Mouse (Mus musculus) limb, embryonic 15.5 days (tissue): Measurements from ENCODE around the gene Ech1. TPM values are rescaled to one million over a fixed set of nuclear protein-coding genes. Genes with fewer than 3 reads are reported as not detected.
"Not testable (repeated sequence)": the region's sequence is repeated elsewhere in the genome, so short reads cannot be mapped to it uniquely, and the experiment has no call there.

Experiments used
- ATAC-seq: fragments of 200-750 bp; cut with Nextera tagmentation; 2 replicates; pipeline ENCODE4 v1.8.0; 2017; ENCODE audit warnings: low read depth, moderate TSS enrichment; ENCODE audit not compliant: insufficient number of reproducible peaks, low FRiP score, low TSS enrichment
- H3K27ac ChIP-seq: fragments of 300-500 bp; sonication (generic); 2 replicates; pipeline ENCODE4 v1.5.1; 2015; ENCODE audit warnings: moderate library complexity, mild to moderate bottlenecking, inconsistent platforms
- H3K27me3 ChIP-seq: fragments of 300-500 bp; sonication (generic); 2 replicates; pipeline ENCODE4 v1.6.1; 2015; ENCODE audit warnings: inconsistent platforms
- H3K36me3 ChIP-seq: fragments of 300-500 bp; sonication (generic); 2 replicates; pipeline ENCODE4 v1.6.1; 2015; ENCODE audit warnings: inconsistent platforms
- H3K4me1 ChIP-seq: fragments of 300-500 bp; sonication (generic); 2 replicates; pipeline ENCODE4 v1.6.1; 2015; ENCODE audit warnings: inconsistent platforms
- H3K4me2 ChIP-seq: fragments of 300-500 bp; sonication (generic); 2 replicates; pipeline ENCODE4 v1.6.1; 2015; ENCODE audit warnings: mild to moderate bottlenecking, inconsistent platforms
- H3K4me3 ChIP-seq: fragments of 300-500 bp; sonication (generic); 2 replicates; pipeline ENCODE4 v1.5.1; 2015; ENCODE audit warnings: mild to moderate bottlenecking, inconsistent platforms
- H3K9ac ChIP-seq: fragments of 300-500 bp; sonication (generic); 2 replicates; pipeline ENCODE4 v1.6.1; 2015; ENCODE audit warnings: inconsistent platforms
- H3K9me3 ChIP-seq: fragments of 300-500 bp; sonication (generic); 2 replicates; pipeline ENCODE4 v1.6.1; 2016; ENCODE audit warnings: inconsistent platforms
- WGBS: fragments of 180-500 bp; shearing (Covaris S2); methylation state at CpG from one replicate; pipeline ENCODE4 v1.1.7; 2015; 5-methylcytosine and 5-hydroxymethylcytosine counted together
- polyA plus RNA-seq: library from polyadenylated mRNA; unstranded; fragments of >200 nt; fragmentation: Nextera tagmentation; extraction: Ambion mirVana; gene quantifications from 2 replicates; pipeline ENCODE4 v1.2.1, GENCODE M21; 2015

Gene Ech1
- polyA plus RNA-seq, 1 experiment from 2014 or later, result 217 TPM

GRCm38 (mm10) chr7:28867508-28868340, 42.7 kb downstream of the Ech1 start:
- Histone ChIP-seq H3K4me1 (peaks cover 38% of the 10 kb centered on the region), H3K27ac (peak overlapping the region; percentile 40), H3K4me3 (peak overlapping the region; percentile 19; the same call in 1 of the 2 replicates), H3K4me2 (0 out of 2 replicates have a peak overlapping the region, but pooled peaks have one; percentile 24)
- 28% methylated on average over 23 of the region's 23 CpGs for WGBS
- not testable (repeated sequence) for H3K27me3 ChIP-seq, H3K9ac ChIP-seq, H3K9me3 ChIP-seq, H3K36me3 ChIP-seq
- ATAC-seq, result 0 out of 2 replicates have a peak, but pooled peaks have one; percentile 42

GRCm38 (mm10) chr7:28870901-28871664, 46.1 kb downstream of the Ech1 start:
- H3K4me2 ChIP-seq, result no peak overlapping the region
- no peaks in the 10 kb centered on the region for H3K27me3 ChIP-seq
- no peaks in the 10 kb centered on the region for H3K9me3 ChIP-seq
- ATAC-seq, result no peak
- H3K4me3 ChIP-seq, result no peak overlapping the region
- H3K27ac ChIP-seq, result no peak overlapping the region
- H3K4me1 ChIP-seq, result peaks cover 14% of the 10 kb centered on the region
- WGBS, result 84% methylated on average over 24 of the region's 24 CpGs
- H3K9ac ChIP-seq, result no peak overlapping the region
- no peaks in the 10 kb centered on the region for H3K36me3 ChIP-seq

GRCm38 (mm10) chr7:28874565-28874964, 49.5 kb downstream of the Ech1 start:
- 0 out of 2 replicates have a peak, but pooled peaks cover 3% of the 10 kb centered on the region for H3K4me1 ChIP-seq
- H3K36me3 ChIP-seq, result no peaks in the 10 kb centered on the region
- H3K9ac ChIP-seq, result no peak overlapping the region
- no peaks in the 10 kb centered on the region for H3K9me3 ChIP-seq
- no peak overlapping the region for H3K4me3 ChIP-seq
- no peak overlapping the region for H3K4me2 ChIP-seq
- no peak overlapping the region for H3K27ac ChIP-seq
- H3K27me3 ChIP-seq, result no peaks in the 10 kb centered on the region
- 43% methylated on average over 2 of the region's 2 CpGs for WGBS
- no peak for ATAC-seq

- 86% methylated on average over 4 of the region's 4 CpGs for WGBS
- H3K4me1 ChIP-seq, result 0 out of 2 replicates have a peak, but pooled peaks cover 3% of the 10 kb centered on the region
- H3K9ac ChIP-seq, result no peak overlapping the region
- H3K9me3 ChIP-seq, result no peaks in the 10 kb centered on the region
- H3K36me3 ChIP-seq, result no peaks in the 10 kb centered on the region
- no peak overlapping the region for H3K4me2 ChIP-seq
- no peaks in the 10 kb centered on the region for H3K27me3 ChIP-seq
- H3K4me3 ChIP-seq, result no peak overlapping the region
- no peak for ATAC-seq
- H3K27ac ChIP-seq, result no peak overlapping the region
These were observed 51.1 kb downstream of the Ech1 start for GRCm38 (mm10) chr7:28876099-28876498.

- no peak for ATAC-seq
- H3K9ac ChIP-seq, result no peak overlapping the region
- no peaks in the 10 kb centered on the region for H3K36me3 ChIP-seq
- H3K27ac ChIP-seq, result no peak overlapping the region
- H3K4me2 ChIP-seq, result no peak overlapping the region
- 86% methylated on average over 7 of the region's 7 CpGs for WGBS
- 0 out of 2 replicates have a peak, but pooled peaks cover 3% of the 10 kb centered on the region for H3K4me1 ChIP-seq
- H3K27me3 ChIP-seq, result no peaks in the 10 kb centered on the region
- H3K9me3 ChIP-seq, result no peaks in the 10 kb centered on the region
- H3K4me3 ChIP-seq, result no peak overlapping the region
These were observed 52.1 kb downstream of the Ech1 start for GRCm38 (mm10) chr7:28877155-28877554.

- Histone ChIP-seq H3K27me3 (no peaks in the 10 kb centered on the region), H3K4me3 (no peak overlapping the region), H3K4me1 (0 out of 2 replicates have a peak, but pooled peaks cover 3% of the 10 kb centered on the region), H3K9ac (no peak overlapping the region), H3K4me2 (no peak overlapping the region), H3K27ac (0 out of 2 replicates have a peak overlapping the region, but pooled peaks have one; percentile 5), H3K9me3 (no peaks in the 10 kb centered on the region), H3K36me3 (no peaks in the 10 kb centered on the region)
- no peak for ATAC-seq
- 72% methylated on average over 4 of the region's 4 CpGs for WGBS
These were observed 52.8 kb downstream of the Ech1 start for GRCm38 (mm10) chr7:28877856-28878255.

GRCm38 (mm10) chr7:28879606-28880005, 54.6 kb downstream of the Ech1 start:
- H3K36me3 ChIP-seq, result no peaks in the 10 kb centered on the region
- no peak overlapping the region for H3K4me3 ChIP-seq
- no peak overlapping the region for H3K9ac ChIP-seq
- no peaks in the 10 kb centered on the region for H3K9me3 ChIP-seq
- ATAC-seq, result no peak
- H3K4me1 ChIP-seq, result 0 out of 2 replicates have a peak, but pooled peaks cover 3% of the 10 kb centered on the region
- H3K4me2 ChIP-seq, result no peak overlapping the region
- no peak overlapping the region for H3K27ac ChIP-seq
- WGBS, result 75% methylated on average over 7 of the region's 7 CpGs
- no peaks in the 10 kb centered on the region for H3K27me3 ChIP-seq

GRCm38 (mm10) chr7:28880554-28880953, 55.5 kb downstream of the Ech1 start:
- WGBS, result 60% methylated on average over 10 of the region's 10 CpGs
- H3K27ac ChIP-seq, result no peak overlapping the region

GRCm38 (mm10) chr7:28881199-28881598, 56.2 kb downstream of the Ech1 start, which contains the start of gene Capn12:
Gene Capn12 (plus strand): TSS chr7:28881422.
- Histone ChIP-seq H3K4me2 (no peak within 1 kb of the TSS), H3K9ac (no peak within 1 kb of the TSS), H3K27ac (no peak within 1 kb of the TSS), H3K36me3 (no peaks in the 10 kb centered on the region), H3K4me3 (no peak within 1 kb of the TSS), H3K9me3 (no peaks in the 10 kb centered on the region), H3K27me3 (no peaks in the 10 kb centered on the region; the same call in 1 of the 2 replicates), H3K4me1 (0 out of 2 replicates have a peak, but pooled peaks cover 3% of the 10 kb centered on the region)
- WGBS, result 35% methylated on average over 13 of the region's 13 CpGs
- no peak for ATAC-seq

More at GRCm38 (mm10) chr7:28880554-28880953, 55.5 kb downstream of the Ech1 start:
- ATAC-seq, result no peak
- H3K4me3 ChIP-seq, result no peak overlapping the region
- no peaks in the 10 kb centered on the region for H3K36me3 ChIP-seq
- no peak overlapping the region for H3K4me2 ChIP-seq
- H3K9me3 ChIP-seq, result no peaks in the 10 kb centered on the region
- no peaks in the 10 kb centered on the region for H3K27me3 ChIP-seq
- H3K4me1 ChIP-seq, result 0 out of 2 replicates have a peak, but pooled peaks cover 3% of the 10 kb centered on the region
- no peak overlapping the region for H3K9ac ChIP-seq
